Mouse (Mus musculus): Measurements from ENCODE around the gene Apoh. TPM values are rescaled to one million over a fixed set of nuclear protein-coding genes. Genes with fewer than 3 reads are reported as not detected.

Apoh gene
- polyA plus RNA-seq, 1 experiment from 2014 or later: not detected

DNA sequence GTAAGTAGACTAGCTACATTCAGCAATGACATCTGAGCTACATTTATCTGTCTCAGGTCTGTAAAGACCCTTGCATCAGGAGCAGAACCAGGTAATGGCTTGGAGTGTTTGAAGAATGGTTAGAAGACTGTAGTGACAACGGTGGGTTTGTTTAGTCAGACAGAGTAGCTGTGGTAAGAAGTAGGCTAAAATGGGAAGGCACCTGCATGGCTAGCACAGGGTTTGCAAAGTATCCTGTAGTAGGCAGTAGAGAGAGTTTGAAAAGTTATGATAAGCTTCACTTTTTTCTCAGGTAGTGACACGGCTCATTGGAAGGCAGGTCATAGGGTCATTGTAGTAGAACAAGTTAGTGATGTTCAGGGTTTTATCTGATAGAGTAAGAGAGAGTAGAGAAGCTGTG, 85.9 kb downstream of the Apoh start:
- H3K4me2 ChIP-seq (replicated peaks): no peak overlapping the region
- ATAC-seq (replicated peaks): no peak
- H3K27me3 ChIP-seq: no peaks in the 10 kb centered on the region
- no peak overlapping the region for H3K4me3 ChIP-seq
- H3K36me3 ChIP-seq: no peaks in the 10 kb centered on the region
- H3K27ac ChIP-seq (replicated peaks): no peak overlapping the region
- H3K9me3 ChIP-seq: no peaks in the 10 kb centered on the region
- no peak overlapping the region for H3K9ac ChIP-seq (replicated peaks)
- H3K4me1 ChIP-seq: peaks cover 11% of the 10 kb centered on the region
- WGBS: 95% methylated on average over 2 of the region's 2 CpGs

DNA sequence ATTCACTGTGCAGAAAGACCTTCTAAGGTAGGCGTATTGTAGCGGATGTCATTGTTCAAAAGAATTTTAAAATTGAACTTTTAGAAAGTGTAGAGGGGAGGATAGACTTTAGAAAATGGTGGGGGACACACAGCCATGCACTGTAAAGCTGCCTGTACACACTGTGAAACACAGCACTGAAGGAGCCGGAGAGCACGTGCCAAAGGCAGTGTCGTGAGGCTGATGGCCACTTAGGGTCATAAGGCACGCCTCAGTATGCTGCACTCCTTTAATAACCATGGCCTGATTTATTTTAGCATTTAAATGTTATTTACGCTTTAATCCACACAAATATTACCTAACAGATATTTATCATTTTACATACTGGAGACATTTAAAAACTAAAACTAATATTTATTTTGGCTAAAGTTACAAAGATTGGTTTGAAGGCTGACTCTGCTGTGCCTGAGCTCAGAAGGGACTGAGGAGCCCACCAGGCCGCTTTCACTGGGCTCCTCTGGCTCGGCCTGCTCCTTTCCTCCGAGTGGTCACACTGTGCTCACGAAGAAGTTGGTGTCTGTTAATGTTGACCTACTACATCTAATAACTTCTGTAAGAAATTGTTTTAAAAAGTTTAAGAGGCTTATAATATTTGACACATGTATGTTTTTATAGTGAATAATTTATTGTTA, 100.9 kb downstream of the Apoh start:
- no peaks in the 10 kb centered on the region for H3K27me3 ChIP-seq
- H3K4me3 ChIP-seq: no peak overlapping the region
- no peak for ATAC-seq (replicated peaks)
- H3K9ac ChIP-seq (replicated peaks): no peak overlapping the region
- no peak overlapping the region for H3K27ac ChIP-seq (replicated peaks)
- no peaks in the 10 kb centered on the region for H3K9me3 ChIP-seq
- no peaks in the 10 kb centered on the region for H3K36me3 ChIP-seq
- WGBS: 83% methylated on average over 11 of the region's 11 CpGs
- H3K4me2 ChIP-seq (replicated peaks): no peak overlapping the region
- no peaks in the 10 kb centered on the region for H3K4me1 ChIP-seq

DNA sequence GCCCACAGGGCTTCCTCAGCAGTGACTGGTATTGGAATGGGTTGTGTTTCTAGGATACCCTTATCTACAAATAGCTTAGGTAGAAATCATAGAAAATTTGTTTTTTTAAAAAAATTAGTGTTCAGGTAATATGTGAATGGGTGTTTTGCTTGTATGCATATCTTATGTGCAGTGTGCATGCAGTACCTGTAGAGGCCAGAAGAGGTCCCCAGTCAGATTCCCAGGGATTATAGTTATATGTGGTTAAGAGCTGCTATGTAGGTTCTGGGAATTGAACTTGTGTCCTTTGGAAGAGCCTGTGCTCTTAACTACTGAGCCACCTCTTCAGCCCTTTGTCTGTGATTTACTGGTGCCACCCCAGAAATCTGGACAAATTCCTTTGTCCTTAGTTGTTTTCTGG, 104.0 kb downstream of the Apoh start:
- no peak overlapping the region for H3K27ac ChIP-seq (replicated peaks)
- no peaks in the 10 kb centered on the region for H3K27me3 ChIP-seq
- no peak overlapping the region for H3K4me3 ChIP-seq
- ATAC-seq (replicated peaks): no peak
- no peak overlapping the region for H3K9ac ChIP-seq (replicated peaks)
- H3K4me1 ChIP-seq: no peaks in the 10 kb centered on the region
- 0 out of 2 replicates have a peak, but pooled peaks cover 5% of the 10 kb centered on the region for H3K9me3 ChIP-seq
- H3K4me2 ChIP-seq (replicated peaks): no peak overlapping the region
- H3K36me3 ChIP-seq: no peaks in the 10 kb centered on the region

DNA sequence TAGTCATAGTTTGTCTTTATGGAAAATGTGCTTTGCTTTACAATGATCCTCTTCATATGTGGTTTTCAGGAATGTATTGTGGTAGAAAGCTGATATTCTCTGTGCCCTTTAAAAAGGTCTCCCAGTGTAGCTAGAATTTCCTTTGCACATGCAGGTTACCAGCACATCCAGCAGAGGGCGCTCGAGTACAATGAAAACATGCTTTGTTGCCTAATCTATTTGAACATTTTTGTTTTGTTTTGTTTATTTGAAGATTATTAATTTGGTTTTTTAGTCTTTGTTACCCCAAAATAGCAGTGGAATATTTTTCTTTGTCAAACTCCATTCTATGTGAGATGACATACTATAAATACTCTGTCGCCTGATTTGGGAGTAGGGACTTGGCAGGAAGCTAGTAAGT, 106.7 kb downstream of the Apoh start:
- no peak overlapping the region for H3K9ac ChIP-seq (replicated peaks)
- H3K4me1 ChIP-seq: no peaks in the 10 kb centered on the region
- ATAC-seq (replicated peaks): no peak
- no peak overlapping the region for H3K4me3 ChIP-seq
- 26% methylated on average over 3 of the region's 3 CpGs for WGBS
- H3K27me3 ChIP-seq: no peaks in the 10 kb centered on the region
- H3K4me2 ChIP-seq (replicated peaks): no peak overlapping the region
- H3K9me3 ChIP-seq: 0 out of 2 replicates have a peak, but pooled peaks cover 5% of the 10 kb centered on the region
- H3K36me3 ChIP-seq: no peaks in the 10 kb centered on the region
- H3K27ac ChIP-seq (replicated peaks): no peak overlapping the region

DNA sequence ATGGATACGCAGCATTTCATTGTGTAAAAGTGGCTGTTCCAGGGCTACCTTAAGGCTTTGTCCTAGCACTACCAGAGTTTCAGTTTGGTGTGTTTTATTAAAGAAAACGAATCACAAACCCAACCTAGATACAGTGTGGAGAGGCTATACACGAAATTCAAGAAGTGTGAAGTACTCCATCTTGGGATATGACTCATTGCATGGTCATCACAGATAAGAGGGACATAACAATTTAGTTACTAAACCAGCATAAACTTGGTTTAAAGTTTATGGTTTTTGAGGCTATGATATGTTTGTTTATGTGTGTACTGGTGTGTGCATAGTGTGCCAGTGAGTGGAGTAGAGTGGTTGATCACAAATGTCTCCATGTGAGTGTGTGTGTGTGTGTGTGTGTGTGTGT, 116.4 kb downstream of the Apoh start:
- Histone ChIP-seq H3K36me3 (no peaks in the 10 kb centered on the region), H3K4me1 (no peaks in the 10 kb centered on the region), H3K4me3 (no peak overlapping the region), H3K9me3 (no peaks in the 10 kb centered on the region), H3K4me2 (replicated peaks) (no peak overlapping the region), H3K27ac (replicated peaks) (no peak overlapping the region), H3K27me3 (no peaks in the 10 kb centered on the region), H3K9ac (replicated peaks) (no peak overlapping the region)
- ATAC-seq (replicated peaks): no peak
- WGBS: 85% methylated on average over 3 of the region's 3 CpGs

Other genes starting within 250 kb of the Apoh start
- gene Prkca, start 574 bp downstream of the Apoh start, polyA plus RNA-seq (2015; fragmentation: Nextera tagmentation; extraction: Ambion mirVana): 7.2 and 8.0 TPM in 2 replicates
- 15.0 and 17.6 TPM in 2 replicates for gene Cep112, start 81.8 kb downstream of the Apoh start, polyA plus RNA-seq (2015; fragmentation: Nextera tagmentation; extraction: Ambion mirVana)